Mouse (Mus musculus) heart, postnatal 0 days (tissue): Measurements from ENCODE around the gene Usp49. TPM values are rescaled to one million over a fixed set of nuclear protein-coding genes. Genes with fewer than 3 reads are reported as not detected.

Source experiments
- ATAC-seq: fragments of 200-750 bp; cut with Nextera tagmentation; 2 replicates; pipeline ENCODE4 v1.8.0; 2017; ENCODE audit warnings: low read depth, moderate number of reproducible peaks, moderate library complexity; ENCODE audit not compliant: insufficient read depth
- DNase-seq: peaks from one replicate; pipeline ENCODE4 v3.0.0-alpha.2; 2016; ENCODE audit warnings: low spot score
- H3K27ac ChIP-seq: fragments of 300-500 bp; sonication (generic); 2 replicates; pipeline ENCODE4 v1.5.1; 2014; ENCODE audit warnings: low read depth, mild to moderate bottlenecking
- H3K27me3 ChIP-seq: fragments of 300-500 bp; sonication (generic); 2 replicates; pipeline ENCODE4 v1.6.1; 2014; ENCODE audit warnings: low read length, mixed read lengths; ENCODE audit not compliant: control insufficient read depth, insufficient read depth
- H3K36me3 ChIP-seq: fragments of 300-500 bp; sonication (generic); replicated peaks from 2 replicates; pipeline ENCODE4 v1.6.1; 2014; ENCODE audit warnings: low read length, mixed read lengths; ENCODE audit not compliant: control insufficient read depth, insufficient read depth
- H3K4me1 ChIP-seq: fragments of 300-500 bp; sonication (generic); 2 replicates; pipeline ENCODE4 v1.6.1; 2014; ENCODE audit warnings: antibody characterized with exemption; ENCODE audit not compliant: control insufficient read depth, insufficient read depth
- H3K4me2 ChIP-seq: fragments of 300-500 bp; sonication (generic); 2 replicates; pipeline ENCODE4 v1.6.1; 2014; ENCODE audit warnings: low read depth, mild to moderate bottlenecking, low read length, moderate library complexity
- H3K4me3 ChIP-seq: fragments of 300-500 bp; sonication (generic); 2 replicates; pipeline ENCODE4 v1.5.1; 2014; ENCODE audit warnings: low read depth, low read length
- H3K9ac ChIP-seq: fragments of 300-500 bp; sonication (generic); replicated peaks from 2 replicates; pipeline ENCODE4 v1.6.1; 2014; ENCODE audit warnings: low read depth, low read length, mixed read lengths
- H3K9me3 ChIP-seq: fragments of 300-500 bp; sonication (generic); replicated peaks from 2 replicates; pipeline ENCODE4 v1.6.1; 2016; ENCODE audit warnings: low read length; ENCODE audit not compliant: control insufficient read depth
- CTCF ChIP-seq: IDR thresholded peaks from 2 replicates; pipeline ENCODE4 v1.5.1; 2016; ENCODE audit warnings: antibody characterized with exemption, control low read depth, low read depth
- EP300 ChIP-seq: IDR thresholded peaks from 2 replicates; pipeline ENCODE4 v1.6.1; 2016; ENCODE audit warnings: antibody characterized with exemption, low read depth
- WGBS: fragments of 180-500 bp; shearing (Covaris S2); extraction: QIAGEN DNeasy Blood & Tissue Kit; methylation state at CpG from one replicate; pipeline ENCODE4 v1.1.7; 2014; 5-methylcytosine and 5-hydroxymethylcytosine counted together
- polyA plus RNA-seq: library from polyadenylated mRNA; unstranded; fragments of >200 nt; fragmentation: Nextera tagmentation; extraction: Ambion mirVana; gene quantifications from 2 replicates; pipeline ENCODE4 v1.2.1, GENCODE M21; 2015
- total RNA-seq: library from RNA; depleted of rRNA; stranded (reverse); fragments of >200 nt; gene quantifications from 2 replicates; pipeline ENCODE4 v1.2.3, GENCODE M21; 2014; ENCODE audit warnings: low replicate concordance

Usp49 gene
- total and polyA plus RNA-seq, 2 experiments from 2014 or later: 1.4 to 3.5 TPM

DNA sequence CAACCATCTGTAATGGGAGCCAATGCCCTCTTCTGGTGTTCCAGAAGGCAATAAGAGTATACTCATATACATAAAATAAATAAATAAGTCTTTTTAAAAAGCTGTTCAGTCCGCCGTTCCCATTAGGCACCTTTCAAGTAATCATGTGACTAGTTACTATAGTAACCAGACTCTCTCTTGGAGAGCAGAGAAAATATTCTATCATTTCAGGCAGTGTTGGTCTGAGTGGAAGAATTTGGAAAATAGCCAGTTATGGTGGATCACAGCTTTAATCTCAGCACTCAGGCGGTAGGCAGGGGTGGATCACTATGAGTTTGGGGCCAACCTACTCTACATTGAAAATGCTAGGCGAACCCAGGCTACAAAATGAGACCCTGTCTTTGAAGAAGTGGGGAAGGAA, 38.7 kb downstream of the Usp49 start:
- Histone ChIP-seq H3K27me3 (no peaks in the 10 kb centered on the region), H3K27ac (no peak overlapping the region), H3K9ac (no peak overlapping the region), H3K4me2 (no peak overlapping the region), H3K36me3 (no peaks in the 10 kb centered on the region), H3K9me3 (no peaks in the 10 kb centered on the region), H3K4me1 (no peaks in the 10 kb centered on the region; the same call in 1 of the 2 replicates), H3K4me3 (no peak overlapping the region)
- no peak for ATAC-seq
- no peak for DNase-seq
- TF ChIP-seq CTCF (no peak), EP300 (no peak)
- 71% methylated on average over 4 of the region's 4 CpGs for WGBS

DNA sequence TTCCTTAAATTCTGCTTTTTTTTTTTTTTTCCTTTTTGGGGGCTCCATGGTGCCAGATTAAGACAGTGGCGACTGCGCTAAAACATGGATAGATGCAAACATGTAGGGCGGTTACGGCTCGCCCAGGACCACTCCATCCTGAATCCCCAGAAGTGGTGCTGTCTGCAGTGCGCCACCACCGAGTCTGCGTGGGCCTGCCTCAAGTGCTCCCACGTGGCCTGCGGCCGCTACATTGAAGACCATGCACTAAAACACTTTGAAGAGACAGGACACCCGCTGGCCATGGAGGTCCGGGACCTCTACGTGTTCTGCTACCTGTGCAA, 41.5 kb downstream of the Usp49 start:
- H3K9me3 ChIP-seq: no peaks in the 10 kb centered on the region
- no peaks in the 10 kb centered on the region for H3K27me3 ChIP-seq
- ATAC-seq: peak; percentile 30; the same call in 1 of the 2 replicates
- TF ChIP-seq EP300: no peak
- TF ChIP-seq CTCF: no peak
- peak overlapping the region; percentile 83 for H3K4me2 ChIP-seq
- 28% methylated on average over 14 of the region's 14 CpGs for whole genome bisulfite sequencing
- H3K36me3 ChIP-seq: 0 out of 2 replicates have a peak, but pooled peaks cover 10% of the 10 kb centered on the region
- no peak for DNase-seq
- peak overlapping the region; percentile 44 for H3K4me3 ChIP-seq
- no peaks in the 10 kb centered on the region; the same call in 1 of the 2 replicates for H3K4me1 ChIP-seq
- H3K9ac ChIP-seq: peak overlapping the region; percentile 49; the same call in 1 of the 2 replicates
- no peak overlapping the region for H3K27ac ChIP-seq

DNA sequence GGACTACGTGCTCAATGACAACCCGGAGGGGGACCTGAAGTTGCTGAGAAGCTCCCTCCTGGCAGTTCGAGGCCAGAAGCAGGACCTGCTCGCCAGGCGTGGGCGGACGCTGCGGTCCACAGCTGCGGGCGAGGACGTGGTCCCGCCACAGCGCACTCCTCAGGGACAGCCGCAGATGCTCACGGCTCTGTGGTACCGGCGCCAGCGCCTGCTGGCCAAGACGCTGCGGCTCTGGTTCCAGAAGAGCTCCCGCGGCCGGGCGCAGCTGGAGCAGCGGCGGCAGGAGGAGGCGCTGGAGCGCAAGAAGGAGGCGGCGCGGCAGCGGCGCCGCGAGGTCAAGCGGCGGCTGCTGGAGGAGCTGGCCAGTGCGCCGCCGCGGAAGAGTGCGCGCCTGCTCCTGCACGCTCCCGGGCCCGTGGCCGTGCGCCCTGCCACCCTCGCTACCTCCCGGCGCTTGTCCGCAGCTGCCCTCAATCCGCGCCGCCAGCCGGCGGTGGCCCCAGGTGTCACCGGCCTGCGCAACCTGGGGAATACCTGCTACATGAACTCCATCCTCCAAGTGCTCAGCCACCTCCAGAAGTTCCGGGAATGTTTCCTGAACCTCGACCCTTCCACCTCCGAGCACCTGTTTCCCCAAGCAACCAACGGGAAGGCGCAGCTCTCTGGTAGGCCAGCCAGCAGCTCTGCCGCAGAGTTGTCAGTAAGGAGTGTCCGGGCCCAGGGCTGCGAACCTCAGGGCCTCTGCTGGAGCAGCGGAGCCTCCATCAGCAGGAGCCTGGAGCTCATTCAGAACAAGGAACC, 42.0 kb downstream of the Usp49 start:
- no peaks in the 10 kb centered on the region; the same call in 1 of the 2 replicates for H3K4me1 ChIP-seq
- H3K9me3 ChIP-seq: no peaks in the 10 kb centered on the region
- 0 out of 2 replicates have a peak, but pooled peaks cover 10% of the 10 kb centered on the region for H3K36me3 ChIP-seq
- peak overlapping the region; percentile 83 for H3K4me2 ChIP-seq
- TF ChIP-seq EP300 (no peak), CTCF (no peak; the same call in 1 of the 2 replicates)
- no peaks in the 10 kb centered on the region for H3K27me3 ChIP-seq
- peak overlapping the region; percentile 44 for H3K4me3 ChIP-seq
- peak; percentile 64 for DNase-seq
- H3K27ac ChIP-seq: no peak overlapping the region
- peak; percentile 82 for ATAC-seq
- peak overlapping the region; percentile 49 for H3K9ac ChIP-seq
- WGBS: 8% methylated on average over 49 of the region's 68 CpGs

DNA sequence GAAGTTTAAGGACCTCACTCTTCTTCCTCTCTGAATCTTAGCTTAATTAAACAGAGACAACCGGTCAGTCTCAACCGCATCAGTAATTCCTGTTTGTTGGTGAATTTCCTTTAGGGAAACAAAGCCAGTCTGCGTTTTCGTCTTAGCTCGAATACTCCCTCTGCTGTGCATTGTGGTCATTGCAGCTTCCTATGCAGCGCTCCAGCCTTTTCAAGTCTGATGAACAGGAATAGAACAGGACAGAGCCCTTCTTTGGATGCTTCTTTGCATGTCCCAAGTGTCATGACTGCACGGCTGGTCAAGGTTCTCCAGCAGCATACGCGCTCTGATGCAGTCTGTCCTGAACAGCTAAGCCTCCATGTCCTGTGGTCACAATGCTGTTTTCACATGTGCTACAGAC, 46.1 kb downstream of the Usp49 start:
- no peak for ATAC-seq
- H3K27ac ChIP-seq: no peak overlapping the region
- H3K4me3 ChIP-seq: no peak overlapping the region
- no peaks in the 10 kb centered on the region for H3K9me3 ChIP-seq
- no peaks in the 10 kb centered on the region for H3K27me3 ChIP-seq
- H3K4me1 ChIP-seq: no peaks in the 10 kb centered on the region; the same call in 1 of the 2 replicates
- peak; percentile 64 for DNase-seq
- no peak overlapping the region for H3K9ac ChIP-seq
- 17% methylated on average over 9 of the region's 9 CpGs for WGBS
- TF ChIP-seq CTCF (peak; percentile 86), EP300 (no peak)
- H3K36me3 ChIP-seq: peaks cover 34% of the 10 kb centered on the region
- H3K4me2 ChIP-seq: no peak overlapping the region

DNA sequence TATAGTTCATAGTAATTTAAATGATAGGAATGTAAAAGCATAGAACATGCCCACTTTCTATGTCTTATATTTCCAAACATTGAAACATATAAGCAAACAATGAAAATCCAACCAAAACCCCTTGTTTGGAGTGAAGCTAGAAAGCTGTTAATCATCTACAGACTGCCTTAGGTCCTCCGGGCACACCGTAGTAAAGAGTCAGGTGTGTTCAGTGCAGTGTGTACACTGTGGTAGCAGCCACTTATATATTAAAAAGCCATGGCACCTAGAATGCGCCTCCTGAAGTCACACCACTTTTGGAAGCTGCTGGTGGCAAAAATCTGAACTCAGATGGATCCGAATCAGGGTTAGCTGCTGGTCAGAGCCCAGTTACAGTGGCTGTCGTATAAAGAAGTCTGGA, 47.7 kb downstream of the Usp49 start:
- peaks cover 50% of the 10 kb centered on the region for H3K36me3 ChIP-seq
- no peaks in the 10 kb centered on the region for H3K4me1 ChIP-seq
- ATAC-seq (no peak), DNase-seq (no peak)
- no peaks in the 10 kb centered on the region for H3K27me3 ChIP-seq
- no peak overlapping the region for H3K27ac ChIP-seq
- no peak for TF ChIP-seq EP300
- no peak for TF ChIP-seq CTCF
- no peak overlapping the region for H3K9ac ChIP-seq
- H3K9me3 ChIP-seq: no peaks in the 10 kb centered on the region
- WGBS: 90% methylated on average over 5 of the region's 5 CpGs
- H3K4me3 ChIP-seq: no peak overlapping the region
- no peak overlapping the region for H3K4me2 ChIP-seq
